Mouse (Mus musculus) lung, postnatal 4 days (tissue): ENCODE results near the gene Rilp.

ENCODE experiments used
- DNase-seq, 2 experiments: peaks; one replicate each; pipeline ENCODE4 v3.0.0; 2021

Gene Rilp

GRCm38 (mm10) chr11:75494296-75495049 lies 15.4 kb upstream of the Rilp start:
- no peak for DNase-seq

GRCm38 (mm10) chr11:75498126-75498525 lies 11.8 kb upstream of the Rilp start:
- no peak for DNase-seq

GRCm38 (mm10) chr11:75508162-75508561 lies 1.7 kb upstream of the Rilp start:
- no peak for DNase-seq

- DNase-seq = no peak
Measured at GRCm38 (mm10) chr11:75508904-75509303, 990 bp upstream of the Rilp start.

GRCm38 (mm10) chr11:75510627-75510993 lies 716 bp downstream of the Rilp start:
- DNase-seq = peak; percentile 94 to 96

GRCm38 (mm10) chr11:75511213-75511612 lies 1.3 kb downstream of the Rilp start:
- peak; percentile 70 to 71 for DNase-seq

GRCm38 (mm10) chr11:75512301-75513018 lies 2.6 kb downstream of the Rilp start:
- no peak for DNase-seq

- peak; percentile 74 to 82 for DNase-seq
Measured at GRCm38 (mm10) chr11:75513336-75513735, 3.4 kb downstream of the Rilp start, which contains the start of gene Scarf1. Gene Scarf1 (plus strand): TSS chr11:75513540.

GRCm38 (mm10) chr11:75515186-75515585 lies 5.3 kb downstream of the Rilp start:
- no peak for DNase-seq

GRCm38 (mm10) chr11:75519834-75520633 lies 10.1 kb downstream of the Rilp start:
- no peak for DNase-seq

- no peak for DNase-seq
Measured at GRCm38 (mm10) chr11:75521609-75522008, 11.7 kb downstream of the Rilp start.

- DNase-seq = no peak
Measured at GRCm38 (mm10) chr11:75522793-75523192, 12.9 kb downstream of the Rilp start.

- no peak for DNase-seq
Measured at GRCm38 (mm10) chr11:75525531-75526125, 15.7 kb downstream of the Rilp start.

GRCm38 (mm10) chr11:75526943-75527342 lies 17.0 kb downstream of the Rilp start:
- DNase-seq = no peak

- DNase-seq = no peak
Measured at GRCm38 (mm10) chr11:75529771-75530170, 19.9 kb downstream of the Rilp start.

- peak; percentile 93 to 98 for DNase-seq
Measured at GRCm38 (mm10) chr11:75530325-75530724, 20.4 kb downstream of the Rilp start.

- DNase-seq = peak; percentile 44 to 46
Measured at GRCm38 (mm10) chr11:75530845-75531373, 21.0 kb downstream of the Rilp start.

- DNase-seq = peak; percentile 95 to 98
Measured at GRCm38 (mm10) chr11:75531469-75532242, 21.8 kb downstream of the Rilp start, which contains the start of gene Slc43a2. Gene Slc43a2 (plus strand): TSS chr11:75531694.

GRCm38 (mm10) chr11:75532340-75533277 lies 22.7 kb downstream of the Rilp start:
- DNase-seq = peak; percentile 45 to 53

GRCm38 (mm10) chr11:75533314-75534015 lies 23.6 kb downstream of the Rilp start:
- DNase-seq = no peak
